Mouse (Mus musculus): ENCODE measurements at regions not wholly inside any gene's neighbourhood (a gene's known extent, or its start where the extent isn't known, plus 50 kb on each side); places are given as distances from the start of the nearest gene placed in this dataset.

DNA sequence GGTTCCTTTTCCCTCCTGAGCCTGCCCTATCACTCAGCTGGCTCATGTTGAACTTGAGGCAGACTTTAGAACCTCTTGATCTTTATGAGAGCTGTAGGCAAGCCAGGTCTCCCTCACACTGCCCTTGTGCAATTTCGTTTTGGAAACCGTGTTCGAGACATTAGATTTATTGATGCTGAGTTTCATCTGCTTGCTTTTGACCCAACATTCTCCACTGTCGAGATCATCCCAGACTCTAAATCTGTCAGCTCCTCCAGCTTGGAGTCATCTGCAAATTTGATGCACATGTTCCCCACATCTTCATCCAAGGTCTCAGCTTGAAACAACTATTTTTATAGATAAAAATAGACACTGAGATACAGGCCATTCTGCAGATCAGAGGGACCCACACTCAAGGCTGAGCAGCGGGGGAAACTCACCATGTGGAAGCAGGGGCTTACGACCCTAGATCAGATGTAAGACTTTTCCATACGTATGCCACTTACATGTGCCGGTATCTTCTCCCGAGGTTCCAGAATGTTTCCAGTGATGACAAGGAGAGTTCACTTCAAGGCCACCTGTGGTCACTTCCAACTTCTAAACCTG lies 202.6 kb upstream of the Tle3 start:
- in situ Hi-C loops (cut with MseI, MboI) = no loop called here

DNA sequence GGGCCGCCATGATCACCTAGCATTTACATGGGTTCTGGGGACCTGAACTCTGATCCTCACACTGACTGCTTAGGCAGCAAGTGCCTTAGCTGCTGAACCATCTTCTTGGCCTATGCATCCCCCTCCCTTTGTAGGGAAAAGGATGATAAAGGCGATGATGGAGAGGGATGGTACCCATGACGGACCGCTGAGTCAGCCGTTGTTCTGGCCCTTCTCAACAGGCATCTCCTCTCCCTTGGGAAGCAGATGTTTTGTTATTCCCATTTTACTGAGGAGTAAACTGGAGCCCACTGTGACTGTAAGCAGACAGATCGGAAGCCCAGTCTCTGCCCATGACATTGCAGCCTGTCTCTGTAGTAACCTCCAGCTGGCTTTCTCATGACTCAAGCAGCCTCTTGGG lies 201.2 kb upstream of the Tle3 start:
- in situ Hi-C loops (cut with MseI, MboI) = no loop called here

DNA sequence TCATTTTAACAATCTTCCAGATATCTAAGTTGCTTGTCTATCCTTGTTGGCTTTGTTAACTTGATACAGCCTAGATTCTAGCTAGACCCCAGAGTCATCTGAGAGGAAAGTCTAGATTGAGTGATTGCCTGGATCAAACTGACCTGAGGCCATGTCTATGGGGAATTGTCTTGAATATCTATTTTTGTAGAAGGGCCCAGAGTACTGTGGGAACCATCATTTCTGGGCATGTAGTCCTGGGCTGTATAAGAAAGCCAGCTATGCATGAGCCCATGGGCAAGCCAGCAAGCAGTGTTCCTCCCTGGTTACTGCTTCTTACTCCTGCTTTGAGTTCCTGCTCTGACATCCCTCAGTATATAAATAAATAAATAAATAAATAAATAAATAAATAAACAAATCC lies 199.7 kb upstream of the Tle3 start:
- in situ Hi-C loops (cut with MseI, MboI) = no loop called here

DNA sequence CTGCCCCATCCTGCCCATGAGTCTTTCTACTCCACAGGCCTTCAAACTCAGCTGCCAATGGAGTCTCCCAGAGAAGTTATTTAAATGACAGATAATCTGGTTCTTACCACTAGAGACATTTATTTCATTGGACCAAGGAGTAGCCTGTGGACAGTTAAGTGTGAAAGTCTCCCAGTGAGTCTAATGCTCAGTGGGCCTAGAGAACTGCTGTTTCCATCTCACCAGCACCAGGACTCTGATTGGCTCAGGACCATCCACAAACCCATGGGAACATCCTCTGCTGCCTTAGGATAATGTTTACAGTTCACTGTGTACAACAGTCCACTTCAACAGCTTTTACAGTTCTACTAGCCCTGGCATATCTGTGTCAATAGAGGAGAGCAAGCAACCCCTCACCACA lies 198.6 kb upstream of the Tle3 start:
- in situ Hi-C loops (cut with MseI, MboI) = no loop called here

DNA sequence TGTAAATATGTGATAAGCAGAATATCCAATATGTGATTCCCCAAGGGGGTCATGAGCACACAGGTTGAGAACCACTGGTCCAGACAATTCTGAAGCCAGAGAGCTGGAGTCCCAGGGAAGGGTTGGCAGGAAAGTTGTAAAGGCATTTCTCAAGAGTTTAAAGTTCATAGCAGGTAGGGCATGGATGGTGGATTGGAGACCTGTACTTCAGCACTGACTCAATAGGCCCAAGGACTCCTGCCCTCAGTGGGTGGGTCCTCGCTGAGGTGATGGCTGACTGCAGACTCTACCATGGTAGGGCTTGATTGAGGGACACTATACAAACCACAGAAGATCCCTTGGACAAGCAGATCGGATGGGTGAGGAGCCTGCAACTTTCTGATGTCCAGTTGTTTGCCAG lies 196.8 kb upstream of the Tle3 start:
- in situ Hi-C loops (cut with MseI, MboI) = no loop called here

DNA sequence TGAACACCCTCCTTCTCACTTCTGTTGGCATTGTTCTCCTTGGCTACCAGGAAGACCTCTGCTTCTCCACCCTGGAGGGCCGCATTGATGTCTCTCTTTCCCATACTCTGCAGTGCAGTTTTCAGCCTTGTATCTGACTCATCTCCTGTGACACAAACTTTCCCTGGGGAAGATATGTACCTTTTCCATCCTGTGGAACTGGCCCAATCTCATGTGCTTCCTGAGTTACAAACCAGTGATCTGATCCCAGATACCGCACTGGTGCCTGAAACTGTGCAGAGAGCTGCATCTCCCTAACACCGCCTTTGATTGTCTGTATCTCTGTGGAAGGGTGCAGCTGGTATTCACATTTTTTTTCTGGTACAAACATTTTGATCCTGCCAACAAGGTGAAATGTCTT lies 195.3 kb upstream of the Tle3 start:
- in situ Hi-C loops (cut with MseI, MboI) = no loop called here

DNA sequence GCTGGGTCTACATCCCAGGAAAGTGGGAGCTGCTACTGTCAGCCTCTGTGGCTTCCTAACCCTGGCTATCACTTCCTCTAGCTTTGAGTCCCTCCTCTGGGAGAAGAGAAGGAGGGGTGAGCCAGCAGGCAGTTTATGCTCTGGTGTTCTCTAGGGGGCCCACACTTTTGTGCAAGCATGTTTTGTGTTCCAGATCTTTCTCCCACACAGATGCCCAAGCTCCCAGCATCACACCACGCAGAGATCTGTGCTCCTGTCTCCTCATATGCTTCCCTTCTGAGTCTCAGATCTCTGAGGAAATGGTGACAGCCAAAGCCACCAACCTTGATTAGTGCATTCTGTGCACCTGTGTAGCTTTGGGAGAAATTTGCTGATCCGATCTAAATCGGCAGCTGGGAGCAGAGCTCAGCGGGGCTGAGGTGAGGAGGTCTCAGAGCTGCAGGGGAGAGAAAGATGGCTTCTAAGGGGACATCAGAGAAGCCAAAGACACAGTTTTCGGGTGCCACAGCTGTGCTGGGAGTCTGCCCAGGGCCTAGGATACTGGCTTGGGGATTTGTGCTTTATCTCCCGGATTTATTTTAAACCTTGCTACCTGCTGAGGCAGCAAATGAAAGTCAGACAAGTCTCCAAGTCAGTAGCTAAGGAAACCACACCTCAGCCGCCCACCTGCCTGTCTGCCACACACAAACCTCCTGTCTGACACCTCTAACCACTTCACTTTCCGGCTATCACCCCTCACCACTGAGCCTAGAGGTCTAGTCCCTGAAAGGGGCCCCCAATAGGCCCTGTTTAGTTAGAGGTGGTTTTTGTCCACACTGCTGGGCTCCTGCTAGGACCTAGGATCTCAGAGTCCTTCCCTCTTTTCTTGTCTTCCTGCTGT lies 185.4 kb upstream of the Tle3 start:
- in situ Hi-C loops (cut with MseI, MboI) = no loop called here

DNA sequence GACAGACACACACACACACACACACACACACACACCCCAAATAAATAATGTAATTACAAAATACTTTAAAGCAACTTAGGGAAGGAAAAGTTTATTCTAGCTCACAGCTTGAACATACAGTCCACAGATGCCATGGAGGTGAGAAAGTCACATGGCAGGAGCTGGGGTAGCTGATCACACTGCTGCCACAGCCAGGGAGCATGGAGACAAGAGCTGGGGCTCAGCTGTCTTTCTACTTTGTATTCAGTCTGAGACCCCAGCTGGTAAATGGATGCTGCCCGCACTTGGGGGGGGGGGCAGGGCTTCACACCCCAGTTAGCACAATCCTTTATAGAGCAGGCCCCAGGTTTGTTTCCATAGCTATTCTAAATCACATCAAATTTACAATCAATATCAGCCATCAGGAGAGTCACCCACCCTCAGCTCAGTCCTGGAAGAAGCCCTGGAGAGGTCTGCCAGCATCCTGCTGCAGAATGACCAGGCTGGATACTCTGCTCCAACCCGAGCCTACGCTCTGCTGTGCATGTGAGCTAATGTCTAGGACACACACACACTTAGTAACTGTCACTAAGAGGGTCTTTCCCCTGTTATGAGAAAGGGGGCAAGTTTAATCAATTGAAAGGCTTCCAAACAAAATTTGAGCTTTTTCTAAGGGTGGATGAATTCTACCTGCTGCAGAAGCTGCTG lies 184.3 kb upstream of the Tle3 start:
- in situ Hi-C loops (cut with MseI, MboI) = no loop called here

DNA sequence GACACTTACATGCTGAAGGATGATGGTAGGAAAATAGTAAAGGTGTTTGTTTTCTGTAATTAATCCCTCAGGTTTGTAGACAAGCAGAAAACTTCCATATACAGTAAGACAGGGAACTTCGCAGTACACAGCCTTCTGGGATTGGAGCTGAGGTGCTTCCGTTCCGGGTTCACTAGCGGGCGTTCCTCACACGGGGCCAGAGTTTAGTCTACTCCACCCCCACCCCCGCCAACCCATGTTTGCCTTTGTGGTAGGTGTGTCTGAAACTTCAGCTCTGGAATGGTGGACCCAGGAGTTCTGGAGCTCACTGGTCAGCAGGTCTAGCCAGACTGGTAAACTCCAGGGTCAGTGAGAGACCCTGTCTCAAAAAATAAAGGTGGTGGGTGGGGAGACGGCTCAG lies 182.9 kb upstream of the Tle3 start:
- in situ Hi-C loops (cut with MseI, MboI) = no loop called here

DNA sequence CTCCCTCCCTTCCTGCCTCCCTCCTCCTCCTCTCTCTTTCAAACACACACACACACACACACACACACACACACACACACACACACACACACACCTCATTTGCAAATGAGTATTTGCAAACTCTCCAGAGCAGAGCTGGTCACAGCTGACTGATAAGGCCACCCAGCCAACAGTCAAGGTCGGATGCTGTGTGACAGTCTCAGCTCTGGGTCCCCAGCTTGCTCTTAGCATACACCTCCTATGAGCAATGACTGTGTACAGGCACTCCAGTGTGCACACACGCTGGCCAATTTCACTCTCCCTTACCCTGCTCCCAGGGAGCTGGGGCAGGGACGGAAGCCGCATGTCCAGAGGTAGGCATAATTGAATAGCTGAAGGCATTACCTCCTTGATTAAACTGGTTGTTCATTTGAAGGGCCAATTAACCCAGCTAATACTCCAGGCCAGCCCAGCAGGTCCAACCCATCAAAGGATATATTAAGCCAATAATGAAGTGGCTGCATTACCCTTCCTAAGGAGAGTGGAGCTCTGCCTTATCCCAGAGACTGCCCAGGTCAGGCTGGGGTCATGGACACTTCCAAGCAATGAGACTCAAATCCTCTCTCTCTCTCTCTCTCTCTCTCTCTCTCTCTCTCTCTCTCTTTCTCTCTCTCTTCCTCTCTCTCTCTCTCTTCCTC lies 173.0 kb upstream of the Tle3 start:
- in situ Hi-C loops (cut with MseI, MboI) = no loop called here

DNA sequence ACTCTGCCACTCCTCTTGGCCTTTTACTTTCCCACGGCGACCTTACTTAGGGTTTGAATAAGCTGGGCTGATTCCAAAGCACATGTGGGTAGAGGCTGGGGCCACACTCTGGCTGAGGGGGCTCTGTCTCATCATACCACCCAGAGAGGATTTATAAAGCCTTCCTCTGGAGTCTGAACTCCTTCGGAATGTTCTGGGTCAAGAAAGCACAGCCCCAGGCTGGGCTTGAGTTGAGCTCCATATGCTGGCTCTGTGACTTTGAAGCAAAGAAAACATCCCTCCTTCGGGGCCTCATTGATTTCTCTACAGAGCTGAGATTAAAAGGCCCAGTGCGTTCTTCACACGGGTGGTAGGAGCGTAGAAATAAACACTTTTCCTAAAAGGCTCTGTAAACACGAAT lies 172.3 kb upstream of the Tle3 start:
- in situ Hi-C loops (cut with MseI, MboI) = no loop called here

DNA sequence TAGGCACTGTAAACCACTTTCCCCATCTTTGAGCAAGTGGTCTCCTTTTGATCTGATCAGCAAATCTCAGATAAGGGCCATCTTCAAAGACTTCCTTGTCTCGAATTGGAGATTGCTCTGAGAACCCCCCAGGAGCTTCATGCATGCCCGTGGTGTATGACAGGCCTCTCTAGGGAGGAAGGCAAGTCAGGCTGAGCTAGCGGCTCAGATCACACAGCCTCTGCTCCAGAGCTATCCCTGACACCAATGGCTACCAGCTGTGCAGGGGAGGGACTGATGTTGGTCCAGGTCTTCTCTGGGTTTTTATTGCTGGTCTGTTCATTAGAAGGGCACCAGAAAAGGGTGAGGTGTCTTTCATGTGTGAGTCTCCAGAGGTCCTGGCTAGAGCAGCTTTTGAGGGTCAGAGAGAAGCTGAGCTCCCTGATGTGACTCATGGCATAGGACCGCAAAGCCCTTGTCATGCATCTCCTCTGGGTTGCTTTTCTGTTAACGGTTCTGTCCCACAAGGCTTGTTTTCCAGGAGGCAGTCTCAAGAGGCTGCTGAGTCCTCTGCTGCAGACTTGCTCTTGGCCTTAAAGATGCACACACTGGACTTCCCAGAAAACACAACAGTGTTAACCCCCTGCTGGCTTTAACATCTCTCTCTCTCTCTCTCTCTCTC lies 171.7 kb upstream of the Tle3 start:
- in situ Hi-C loops (cut with MseI, MboI) = no loop called here

DNA sequence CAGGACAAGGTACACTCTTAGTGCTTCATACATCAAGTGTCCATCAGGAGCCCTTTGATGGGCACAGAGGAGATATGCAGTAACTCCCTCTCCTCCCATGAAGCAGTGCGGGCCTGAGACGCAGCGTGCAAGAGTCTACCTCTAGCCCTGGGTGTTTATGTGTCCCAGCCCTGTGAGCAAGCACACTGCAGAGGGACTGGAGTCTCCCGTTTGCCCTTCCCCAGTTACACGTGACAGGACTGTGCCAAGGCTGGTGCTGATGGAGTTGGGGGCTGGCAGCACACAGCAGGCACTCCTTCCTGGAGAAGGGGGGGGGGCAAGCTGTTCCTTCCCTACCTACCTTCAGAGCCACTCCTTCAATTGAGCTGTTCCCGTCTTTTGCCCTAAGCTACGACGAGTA lies 167.1 kb upstream of the Tle3 start:
- in situ Hi-C loops (cut with MseI, MboI) = no loop called here

DNA sequence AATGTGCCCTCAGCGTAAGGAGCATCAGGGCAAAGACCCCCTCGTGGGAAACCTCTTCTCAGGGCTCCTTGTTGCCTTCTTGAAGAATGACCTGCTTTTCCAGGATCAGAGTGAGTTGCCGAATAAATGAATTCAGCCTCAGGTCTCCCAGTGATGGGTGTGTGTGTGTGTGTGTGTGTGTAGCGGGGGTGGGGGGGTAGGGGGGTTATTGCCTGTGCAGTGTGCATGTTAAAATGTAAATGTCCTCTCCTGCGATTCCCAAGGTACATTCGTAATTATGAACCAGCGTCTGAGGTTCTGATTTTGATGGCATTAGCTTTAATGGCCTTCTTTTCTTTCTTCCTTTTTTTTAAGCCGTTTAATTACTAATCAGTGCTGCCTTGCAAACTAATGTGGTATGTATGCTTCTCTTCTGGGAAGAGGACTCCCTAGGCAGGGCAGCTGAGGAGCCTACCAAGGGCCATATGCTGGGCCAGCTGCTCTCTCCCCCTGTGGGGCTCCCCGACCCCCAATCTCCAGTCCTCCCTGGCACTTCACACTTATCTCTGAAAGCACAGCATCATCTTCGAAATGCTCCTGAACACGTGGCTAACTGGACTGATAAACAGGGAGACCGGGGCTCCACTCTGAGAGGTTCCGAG lies 165.3 kb upstream of the Tle3 start:
- in situ Hi-C loops (cut with MseI, MboI) = no loop called here

DNA sequence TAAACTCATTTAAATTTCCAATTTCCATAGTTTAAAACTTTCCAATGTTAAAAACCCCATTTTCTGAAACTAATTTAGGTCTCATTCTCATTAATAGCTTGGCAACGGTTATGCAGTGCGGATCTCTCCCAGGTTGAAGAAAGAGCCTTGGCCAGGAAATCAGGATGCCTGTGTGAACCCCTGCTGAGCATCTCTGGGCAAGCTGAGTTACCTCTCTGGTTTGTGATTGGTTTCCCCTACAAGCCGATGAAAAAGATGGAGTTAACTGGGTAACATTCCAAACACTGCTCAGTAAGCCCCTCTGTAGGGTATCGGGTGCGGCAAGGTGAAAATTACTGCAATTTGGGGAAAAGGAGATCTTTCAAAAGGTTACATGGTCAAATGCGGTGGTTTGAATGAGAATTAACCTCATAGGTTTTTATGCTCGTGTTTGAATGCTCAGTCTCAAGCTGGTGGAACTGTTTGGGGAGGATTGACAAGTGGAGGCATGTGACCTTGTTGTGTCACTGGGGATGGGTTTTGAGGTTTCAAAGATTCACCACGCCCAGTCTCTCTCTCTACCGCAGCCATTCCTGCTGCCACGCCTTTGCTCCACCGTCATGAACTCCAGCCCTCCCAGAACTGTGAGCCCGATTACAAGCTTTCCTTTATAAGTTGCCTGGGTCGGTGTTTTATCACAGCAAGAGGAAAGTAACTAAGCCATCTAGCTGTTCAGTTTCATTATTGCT lies 164.6 kb upstream of the Tle3 start:
- in situ Hi-C loops (cut with MseI, MboI) = no loop called here

DNA sequence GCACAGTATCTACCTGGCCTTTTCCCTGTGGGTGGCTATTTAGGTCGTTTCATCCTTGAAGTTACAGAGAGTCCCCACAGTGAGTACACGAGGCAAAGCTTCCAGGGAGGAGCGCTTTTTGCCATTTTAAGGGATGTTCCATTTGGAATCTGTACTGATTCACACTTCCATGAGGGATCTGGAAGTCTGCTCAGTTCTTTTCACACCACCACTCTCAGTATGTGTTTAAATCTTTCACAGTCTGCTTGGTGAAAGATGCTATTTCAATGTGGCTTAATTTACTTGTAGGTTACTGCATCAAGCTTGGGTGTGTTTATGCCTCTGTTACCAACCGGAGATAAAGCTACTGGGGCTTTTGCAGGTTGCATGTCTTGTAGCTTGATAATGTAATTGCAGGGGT lies 160.5 kb upstream of the Tle3 start:
- in situ Hi-C loops (cut with MseI, MboI) = no loop called here

DNA sequence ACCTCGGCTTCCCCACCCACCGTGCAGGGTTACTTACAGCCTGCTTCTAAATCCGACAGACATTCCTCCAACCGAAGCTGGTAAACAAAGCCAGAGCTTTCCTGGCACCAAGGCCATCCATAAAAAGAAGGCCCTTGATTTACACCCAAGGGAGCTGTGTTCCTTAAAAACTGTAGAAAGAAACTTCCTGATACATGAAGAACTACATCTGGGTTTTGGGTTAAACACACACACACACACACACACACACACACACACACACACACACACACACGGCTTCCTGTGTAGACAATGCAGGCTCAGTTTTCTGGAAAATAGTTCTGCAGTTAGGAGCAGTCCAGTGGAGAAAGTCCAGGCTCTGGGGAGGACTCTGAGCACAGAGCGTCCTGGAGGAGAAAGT lies 157.2 kb upstream of the Tle3 start:
- in situ Hi-C loops (cut with MseI, MboI) = no loop called here

DNA sequence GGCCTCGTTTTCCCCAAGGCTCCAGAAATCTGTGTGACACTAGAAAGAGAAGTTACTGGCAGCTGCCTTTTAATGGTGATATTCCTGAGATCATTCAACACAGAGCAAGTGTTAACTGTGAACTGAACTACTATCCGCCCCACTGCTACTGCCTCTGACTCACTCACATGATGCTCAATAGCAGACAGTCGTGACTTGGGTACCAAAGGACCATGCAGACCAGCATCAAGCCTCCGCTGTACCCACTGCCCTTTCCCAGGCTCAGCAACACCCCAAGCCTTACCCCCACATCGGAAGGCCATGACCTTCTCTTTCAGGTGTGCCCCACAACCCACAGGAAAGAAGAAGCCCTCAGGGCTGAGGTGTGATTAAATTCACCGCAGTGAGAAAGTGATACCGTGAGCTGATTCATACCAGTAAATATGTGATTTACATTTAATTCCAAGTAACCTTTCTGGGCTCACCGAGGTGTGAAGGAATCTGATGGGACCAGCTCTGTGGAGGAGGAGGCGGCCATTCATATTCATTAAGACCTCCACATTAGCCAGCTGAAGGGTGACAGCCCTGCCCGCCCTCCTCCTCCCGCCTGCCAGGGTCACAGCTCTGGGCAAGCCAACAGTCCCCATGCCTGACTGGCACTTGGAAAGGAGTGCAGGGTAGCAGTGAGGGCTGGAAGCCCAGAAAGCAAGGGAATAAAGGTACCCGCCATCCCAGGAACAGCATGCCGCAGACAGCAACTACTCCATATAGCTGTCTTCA lies 156.0 kb upstream of the Tle3 start:
- in situ Hi-C loops (cut with MseI, MboI) = no loop called here

DNA sequence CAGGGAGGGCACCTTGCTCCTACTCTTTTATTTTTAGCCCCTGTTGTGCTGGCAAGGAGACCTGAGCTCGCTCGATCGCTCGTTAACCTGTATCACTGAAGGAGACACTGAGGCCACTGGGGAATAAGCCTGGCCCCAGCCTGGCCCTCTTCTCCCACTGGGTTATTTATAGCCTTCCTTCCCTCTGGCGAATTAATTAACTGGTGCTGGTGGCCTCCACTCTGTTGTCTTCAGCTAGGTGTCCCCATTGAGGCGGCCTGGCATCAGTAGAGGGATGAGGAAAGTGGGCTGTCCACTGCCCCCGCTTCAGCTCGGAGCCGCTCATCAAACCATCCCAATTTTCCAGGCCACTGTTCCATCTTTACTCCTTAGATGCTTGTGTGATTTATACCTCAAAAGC lies 152.1 kb upstream of the Tle3 start:
- in situ Hi-C loops (cut with MseI, MboI) = no loop called here
